Mouse (Mus musculus): ENCODE measurements around the gene Gm20388. TPM values are rescaled to one million over a fixed set of nuclear protein-coding genes. Genes with fewer than 3 reads are reported as not detected.

Gm20388 gene
- polyA plus RNA-seq, 1 experiment from 2014 or later, result not detected

- no peaks in the 10 kb centered on the region for H3K27me3 ChIP-seq (ENCODE audit: control insufficient read depth, insufficient read depth, low read length)
- peaks cover 45% of the 10 kb centered on the region for H3K36me3 ChIP-seq (ENCODE audit: control insufficient read depth, insufficient read depth, low read length)
- ATAC-seq (ENCODE audit: insufficient number of reproducible peaks, insufficient read depth, low FRiP score, low read depth), result peak; percentile 78
- WGBS, result under 1% methylated on average over 77 of the region's 77 CpGs
- H3K9me3 ChIP-seq (ENCODE audit: control insufficient read depth, low read length), result no peaks in the 10 kb centered on the region
- peak within 1 kb of the TSS; percentile 64 to 82 for H3K4me3 ChIP-seq (ENCODE audit: control insufficient read depth in 1 of 2, insufficient read depth in 1 of 2, low read depth in 1 of 2, low read length in 2 of 2)
- H3K4me1 ChIP-seq (ENCODE audit: control insufficient read depth in 2 of 2, insufficient read depth in 2 of 2, low read length in 2 of 2), result peaks cover 2 to 12% of the 10 kb centered on the region in 2 experiments; a peak in 3 of 4 replicates
- peak within 1 kb of the TSS; percentile 93 for H3K9ac ChIP-seq (ENCODE audit: low read length)
- H3K4me2 ChIP-seq (ENCODE audit: low read length), result peak within 1 kb of the TSS; percentile 92
- H3K27ac ChIP-seq (replicated peaks in 1 of 2; ENCODE audit: control insufficient read depth in 1 of 2, insufficient read depth in 1 of 2, low read depth in 2 of 2, low read length in 2 of 2), result peak within 1 kb of the TSS; percentile 70 to 87
These were observed 4038.5 kb downstream of the Gm20388 start, which contains the start of gene Nup133 for GRCm38 (mm10) chr8:123948942-123949685. Nup133 (minus strand) TSS chr8:123949265.

DNA sequence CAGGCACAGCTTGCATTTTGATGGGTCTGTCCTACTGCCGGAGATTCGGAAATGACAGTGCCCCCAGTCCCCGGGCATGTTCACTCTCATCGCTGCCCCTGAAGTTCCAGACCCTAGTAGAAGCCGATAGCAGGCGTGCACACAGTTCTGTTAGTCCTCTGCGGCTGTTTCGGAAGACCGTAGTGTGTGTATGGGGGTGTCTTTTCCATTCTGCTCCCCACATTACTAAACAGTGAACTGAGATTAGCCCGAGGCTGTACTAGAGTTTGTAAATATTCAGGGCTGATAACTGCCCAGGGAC is 4039.0 kb downstream of the Gm20388 start:
- Histone ChIP-seq H3K9me3 (ENCODE audit: control insufficient read depth, low read length) (no peaks in the 10 kb centered on the region), H3K4me1 (ENCODE audit: control insufficient read depth in 2 of 2, insufficient read depth in 2 of 2, low read length in 2 of 2) (peaks cover 2 to 12% of the 10 kb centered on the region in 2 experiments; a peak in 3 of 4 replicates), H3K36me3 (ENCODE audit: control insufficient read depth, insufficient read depth, low read length) (peaks cover 46% of the 10 kb centered on the region), H3K4me2 (ENCODE audit: low read length) (peak overlapping the region; percentile 92), H3K27ac (replicated peaks in 1 of 2; ENCODE audit: control insufficient read depth in 1 of 2, insufficient read depth in 1 of 2, low read depth in 2 of 2, low read length in 2 of 2) (peak overlapping the region; percentile 70 to 87), H3K4me3 (ENCODE audit: control insufficient read depth in 1 of 2, insufficient read depth in 1 of 2, low read depth in 1 of 2, low read length in 2 of 2) (peak overlapping the region; percentile 64 to 82), H3K27me3 (ENCODE audit: control insufficient read depth, insufficient read depth, low read length) (no peaks in the 10 kb centered on the region), H3K9ac (ENCODE audit: low read length) (peak overlapping the region; percentile 93)
- 2% methylated on average over 10 of the region's 10 CpGs for WGBS
- ATAC-seq (ENCODE audit: insufficient number of reproducible peaks, insufficient read depth, low FRiP score, low read depth), result 0 out of 2 replicates have a peak, but pooled peaks have one; percentile 5

- peak overlapping the region; percentile 93 for H3K9ac ChIP-seq (ENCODE audit: low read length)
- peak overlapping the region; percentile 92 for H3K4me2 ChIP-seq (ENCODE audit: low read length)
- ATAC-seq (ENCODE audit: insufficient number of reproducible peaks, insufficient read depth, low FRiP score, low read depth), result no peak
- H3K4me1 ChIP-seq (ENCODE audit: control insufficient read depth in 2 of 2, insufficient read depth in 2 of 2, low read length in 2 of 2), result peaks cover 2 to 12% of the 10 kb centered on the region in 2 experiments; a peak in 3 of 4 replicates
- peak overlapping the region; percentile 64 to 82 for H3K4me3 ChIP-seq (ENCODE audit: control insufficient read depth in 1 of 2, insufficient read depth in 1 of 2, low read depth in 1 of 2, low read length in 2 of 2)
- H3K36me3 ChIP-seq (ENCODE audit: control insufficient read depth, insufficient read depth, low read length), result peaks cover 47% of the 10 kb centered on the region
- H3K9me3 ChIP-seq (ENCODE audit: control insufficient read depth, low read length), result no peaks in the 10 kb centered on the region
- H3K27ac ChIP-seq (replicated peaks in 1 of 2; ENCODE audit: control insufficient read depth in 1 of 2, insufficient read depth in 1 of 2, low read depth in 2 of 2, low read length in 2 of 2), result peak overlapping the region in 1 of 2 experiments; percentile 87; a peak in 2 of 4 replicates
- no peaks in the 10 kb centered on the region for H3K27me3 ChIP-seq (ENCODE audit: control insufficient read depth, insufficient read depth, low read length)
- 32% methylated on average over 10 of the region's 10 CpGs for WGBS
These were observed 4039.6 kb downstream of the Gm20388 start for GRCm38 (mm10) chr8:123950077-123950802.

GRCm38 (mm10) chr8:123953686-123954085 is 4043.0 kb downstream of the Gm20388 start:
- ATAC-seq (ENCODE audit: insufficient number of reproducible peaks, insufficient read depth, low FRiP score, low read depth), result no peak
- Histone ChIP-seq H3K9ac (ENCODE audit: low read length) (no peak overlapping the region), H3K4me3 (ENCODE audit: control insufficient read depth in 1 of 2, insufficient read depth in 1 of 2, low read depth in 1 of 2, low read length in 2 of 2) (no peak overlapping the region), H3K4me1 (ENCODE audit: control insufficient read depth in 2 of 2, insufficient read depth in 2 of 2, low read length in 2 of 2) (peaks cover 2 to 7% of the 10 kb centered on the region in 2 experiments; a peak in 2 of 4 replicates), H3K27me3 (ENCODE audit: control insufficient read depth, insufficient read depth, low read length) (no peaks in the 10 kb centered on the region), H3K36me3 (ENCODE audit: control insufficient read depth, insufficient read depth, low read length) (peaks cover 61% of the 10 kb centered on the region), H3K27ac (replicated peaks in 1 of 2; ENCODE audit: control insufficient read depth in 1 of 2, insufficient read depth in 1 of 2, low read depth in 2 of 2, low read length in 2 of 2) (no peak overlapping the region), H3K4me2 (ENCODE audit: low read length) (no peak overlapping the region), H3K9me3 (ENCODE audit: control insufficient read depth, low read length) (no peaks in the 10 kb centered on the region)
- WGBS, result 83% methylated on average over 8 of the region's 8 CpGs

DNA sequence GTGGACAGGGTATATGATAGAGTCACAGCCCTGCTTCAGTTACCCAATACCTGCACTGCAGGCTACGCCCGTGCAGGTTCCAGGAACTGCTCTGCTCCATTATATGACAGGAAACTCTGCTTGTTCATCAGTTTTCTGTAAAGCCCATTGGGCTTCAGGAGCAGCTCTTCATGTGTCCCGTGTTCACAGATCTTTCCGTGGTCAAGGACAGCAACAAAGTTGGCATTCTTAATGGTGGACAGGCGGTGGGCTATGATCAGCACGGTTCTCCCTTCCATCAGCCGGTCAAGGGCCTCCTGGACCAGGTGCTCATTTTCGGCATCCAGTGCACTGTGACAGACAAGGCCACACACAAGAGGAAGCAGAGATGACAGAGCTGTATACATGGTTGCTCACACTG is 4043.6 kb downstream of the Gm20388 start:
- H3K36me3 ChIP-seq (ENCODE audit: control insufficient read depth, insufficient read depth, low read length), result peaks cover 67% of the 10 kb centered on the region
- no peak overlapping the region for H3K9ac ChIP-seq (ENCODE audit: low read length)
- H3K4me2 ChIP-seq (ENCODE audit: low read length), result no peak overlapping the region
- no peak for ATAC-seq (ENCODE audit: insufficient number of reproducible peaks, insufficient read depth, low FRiP score, low read depth)
- H3K27me3 ChIP-seq (ENCODE audit: control insufficient read depth, insufficient read depth, low read length), result no peaks in the 10 kb centered on the region
- 90% methylated on average over 8 of the region's 8 CpGs for WGBS
- H3K9me3 ChIP-seq (ENCODE audit: control insufficient read depth, low read length), result no peaks in the 10 kb centered on the region
- H3K4me1 ChIP-seq (ENCODE audit: control insufficient read depth in 2 of 2, insufficient read depth in 2 of 2, low read length in 2 of 2), result peaks cover 2 to 7% of the 10 kb centered on the region in 2 experiments; a peak in 2 of 4 replicates
- no peak overlapping the region for H3K4me3 ChIP-seq (ENCODE audit: control insufficient read depth in 1 of 2, insufficient read depth in 1 of 2, low read depth in 1 of 2, low read length in 2 of 2)
- H3K27ac ChIP-seq (replicated peaks in 1 of 2; ENCODE audit: control insufficient read depth in 1 of 2, insufficient read depth in 1 of 2, low read depth in 2 of 2, low read length in 2 of 2), result no peak overlapping the region

DNA sequence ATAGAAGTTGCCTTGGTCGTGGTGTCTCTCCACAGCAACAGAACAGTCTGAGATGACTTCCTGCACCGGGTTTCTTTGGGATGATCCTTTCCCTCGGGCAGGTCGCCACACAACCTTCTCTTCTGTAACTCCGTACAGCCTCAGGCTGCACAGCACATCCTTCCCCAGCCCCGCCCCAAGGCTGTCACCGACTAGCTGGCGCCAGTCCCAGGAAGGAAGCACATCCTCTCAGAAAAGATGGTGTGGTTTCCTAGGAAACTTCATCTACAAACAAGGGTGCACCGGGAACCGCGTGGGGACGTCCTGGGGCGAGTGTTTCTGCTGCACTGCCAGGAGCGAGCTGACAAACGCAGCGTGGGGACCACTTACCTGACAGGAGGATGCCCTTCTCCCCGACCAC is 4047.5 kb downstream of the Gm20388 start:
- Histone ChIP-seq H3K36me3 (ENCODE audit: control insufficient read depth, insufficient read depth, low read length) (peaks cover 85% of the 10 kb centered on the region), H3K9ac (ENCODE audit: low read length) (no peak overlapping the region), H3K4me3 (ENCODE audit: control insufficient read depth in 1 of 2, insufficient read depth in 1 of 2, low read depth in 1 of 2, low read length in 2 of 2) (no peak overlapping the region), H3K27me3 (ENCODE audit: control insufficient read depth, insufficient read depth, low read length) (no peaks in the 10 kb centered on the region), H3K4me2 (ENCODE audit: low read length) (no peak overlapping the region), H3K27ac (replicated peaks in 1 of 2; ENCODE audit: control insufficient read depth in 1 of 2, insufficient read depth in 1 of 2, low read depth in 2 of 2, low read length in 2 of 2) (no peak overlapping the region), H3K4me1 (ENCODE audit: control insufficient read depth in 2 of 2, insufficient read depth in 2 of 2, low read length in 2 of 2) (no peaks in the 10 kb centered on the region), H3K9me3 (ENCODE audit: control insufficient read depth, low read length) (no peaks in the 10 kb centered on the region)
- ATAC-seq (ENCODE audit: insufficient number of reproducible peaks, insufficient read depth, low FRiP score, low read depth), result no peak
- 73% methylated on average over 17 of the region's 17 CpGs for WGBS

DNA sequence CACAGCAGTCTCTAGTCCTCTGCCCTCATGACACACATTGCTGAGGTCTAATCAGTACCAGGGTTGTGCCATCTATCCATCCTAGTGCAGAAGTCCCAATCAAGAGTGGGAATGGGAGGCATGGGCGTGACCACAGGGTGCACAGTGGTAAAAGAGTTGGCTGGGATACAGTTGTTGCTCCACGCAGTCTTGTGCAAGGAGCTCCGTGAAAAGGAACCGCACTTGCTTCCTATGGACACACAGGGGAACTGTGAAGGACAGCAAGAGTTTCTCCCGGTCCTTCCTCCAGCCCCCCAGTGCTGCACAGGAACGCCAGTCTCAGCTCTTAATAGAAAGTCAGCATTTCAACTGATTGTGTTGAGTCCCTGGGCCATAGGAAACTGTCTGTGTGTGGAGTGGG is 4048.8 kb downstream of the Gm20388 start:
- Histone ChIP-seq H3K4me1 (ENCODE audit: control insufficient read depth in 2 of 2, insufficient read depth in 2 of 2, low read length in 2 of 2) (no peaks in the 10 kb centered on the region), H3K27ac (replicated peaks in 1 of 2; ENCODE audit: control insufficient read depth in 1 of 2, insufficient read depth in 1 of 2, low read depth in 2 of 2, low read length in 2 of 2) (no peak overlapping the region), H3K9ac (ENCODE audit: low read length) (no peak overlapping the region), H3K27me3 (ENCODE audit: control insufficient read depth, insufficient read depth, low read length) (no peaks in the 10 kb centered on the region), H3K4me3 (ENCODE audit: control insufficient read depth in 1 of 2, insufficient read depth in 1 of 2, low read depth in 1 of 2, low read length in 2 of 2) (no peak overlapping the region), H3K9me3 (ENCODE audit: control insufficient read depth, low read length) (no peaks in the 10 kb centered on the region), H3K4me2 (ENCODE audit: low read length) (no peak overlapping the region), H3K36me3 (ENCODE audit: control insufficient read depth, insufficient read depth, low read length) (peaks cover 80% of the 10 kb centered on the region)
- no peak for ATAC-seq (ENCODE audit: insufficient number of reproducible peaks, insufficient read depth, low FRiP score, low read depth)
- 91% methylated on average over 6 of the region's 6 CpGs for WGBS

Data from heart, embryonic 14.5 days (tissue).